Comparison of ENCODE assay signal across 11 mouse cellular contexts in the genomic region with DNA sequence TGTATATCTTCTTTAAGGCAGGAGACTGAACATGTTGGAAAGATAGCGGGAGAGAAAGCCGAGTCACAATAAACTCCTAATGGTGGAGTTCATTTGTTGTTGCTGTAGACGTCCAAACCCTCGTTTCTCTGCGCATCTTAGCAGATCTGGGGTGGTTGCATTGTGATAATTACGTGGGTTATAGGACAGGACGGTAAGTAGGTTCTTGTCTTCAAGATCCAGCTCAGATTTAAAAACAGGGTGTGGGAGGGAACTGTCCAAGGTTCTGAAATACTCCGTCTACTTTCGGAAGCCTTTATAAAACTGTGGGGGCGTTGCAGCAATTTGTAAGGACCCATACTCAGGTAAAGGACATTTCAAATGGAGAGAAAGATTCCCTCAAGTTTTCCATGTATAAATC. TPM values are rescaled to one million over a fixed set of nuclear protein-coding genes. Genes with fewer than 3 reads are reported as not detected.
DNase-seq lines count a peak whose midpoint lies in the region; ATAC-seq and TF ChIP-seq lines count a peak whose summit lies in the region.
"Had no signal": no experiment of that assay in that cellular context is flagged by ENCODE, and none has a peak within 500 bp of the region (broad histone marks: within the 10 kb centered on the region; RNA-seq: fewer than 3 reads in every experiment).

No protein-coding gene starts in this region.

- peaks cover 18% of the 10 kb centered on the region; the same call in 1 of the 2 replicates for H3K27me3 ChIP-seq in forebrain, embryonic 14.5 days (replicated peaks; ENCODE audit: control insufficient read depth, insufficient read depth, low read length)
- H3K27me3 ChIP-seq in forebrain, postnatal 0 days (ENCODE audit: insufficient read depth, low read length) = peaks cover 16% of the 10 kb centered on the region
- peaks cover 5% of the 10 kb centered on the region for H3K27me3 ChIP-seq in embryonic facial prominence, embryonic 11.5 days (ENCODE audit: control insufficient read depth, insufficient read depth, low read length)

- TF ChIP-seq CTCF in forebrain, postnatal 0 days (IDR thresholded peaks at IDR 0.05; ENCODE audit: low read depth) = no peak

- no peak overlapping the region for H3K27ac ChIP-seq in forebrain, embryonic 14.5 days (ENCODE audit: low read depth, low read length)
- H3K27ac ChIP-seq in forebrain, postnatal 0 days (ENCODE audit: low read depth, low read length) = no peak overlapping the region
- no peak overlapping the region for H3K27ac ChIP-seq in embryonic facial prominence, embryonic 11.5 days (replicated peaks; ENCODE audit: low read depth, low read length)
- H3K27ac ChIP-seq: hindbrain, embryonic 14.5 days; neural tube, embryonic 13.5 days had no signal

- DNase-seq in forebrain, embryonic 14.5 days (ENCODE audit: low spot score) = peak; percentile 32
- DNase-seq in forebrain, postnatal 0 days = no peak
- peak; percentile 7 for DNase-seq in ovary, postnatal 14 days (ENCODE audit: low spot score)
- DNase-seq in ovary, postnatal 10 days (ENCODE audit: low spot score) = no peak
- DNase-seq in embryonic facial prominence, embryonic 11.5 days (ENCODE audit: low spot score) = peak; percentile 85
- peak; percentile 15 for DNase-seq in yolk sac, embryonic 10.5 days (ENCODE audit: low spot score)
- DNase-seq in urinary bladder, postnatal 25 days (ENCODE audit: low spot score) = no peak
- DNase-seq in left cerebral cortex, adult 11 months (ENCODE audit: low spot score) = no peak
- DNase-seq: cerebellum, adult 8-10 months had no signal

- no peak overlapping the region for H3K9ac ChIP-seq in forebrain, embryonic 14.5 days (ENCODE audit: low read length)
- no peak overlapping the region for H3K9ac ChIP-seq in forebrain, postnatal 0 days
- H3K9ac ChIP-seq in embryonic facial prominence, embryonic 11.5 days (replicated peaks; ENCODE audit: low read length) = no peak overlapping the region
- H3K9ac ChIP-seq: hindbrain, embryonic 14.5 days; neural tube, embryonic 13.5 days had no signal

- ATAC-seq in forebrain, embryonic 14.5 days = no peak
- no peak for ATAC-seq in forebrain, postnatal 0 days
- ATAC-seq in embryonic facial prominence, embryonic 11.5 days (replicated peaks; ENCODE audit: insufficient number of reproducible peaks, low FRiP score, low TSS enrichment, low read depth) = no peak

- H3K9me3 ChIP-seq in forebrain, embryonic 14.5 days (replicated peaks; ENCODE audit: control insufficient read depth, low read length) = no peaks in the 10 kb centered on the region
- H3K9me3 ChIP-seq in forebrain, postnatal 0 days (ENCODE audit: low read length) = no peaks in the 10 kb centered on the region
- H3K9me3 ChIP-seq in embryonic facial prominence, embryonic 11.5 days (replicated peaks; ENCODE audit: control insufficient read depth, low read length) = no peaks in the 10 kb centered on the region
- H3K9me3 ChIP-seq: neural tube, embryonic 13.5 days had no signal

- H3K36me3 ChIP-seq in forebrain, embryonic 14.5 days (ENCODE audit: control insufficient read depth, insufficient read depth, low read length) = no peaks in the 10 kb centered on the region
- no peaks in the 10 kb centered on the region for H3K36me3 ChIP-seq in forebrain, postnatal 0 days (ENCODE audit: insufficient read depth)
- no peaks in the 10 kb centered on the region for H3K36me3 ChIP-seq in embryonic facial prominence, embryonic 11.5 days (replicated peaks; ENCODE audit: control insufficient read depth, insufficient read depth, low read depth, low read length)
- H3K36me3 ChIP-seq: neural tube, embryonic 13.5 days had no signal

- H3K4me2 ChIP-seq in forebrain, embryonic 14.5 days (ENCODE audit: low read length) = no peak overlapping the region
- H3K4me2 ChIP-seq in forebrain, postnatal 0 days (ENCODE audit: low read depth) = no peak overlapping the region
- H3K4me2 ChIP-seq in embryonic facial prominence, embryonic 11.5 days (ENCODE audit: low read depth, low read length) = no peak overlapping the region

- WGBS in forebrain, embryonic 14.5 days = 32% methylated on average over 10 of the region's 10 CpGs
- 28% methylated on average over 10 of the region's 10 CpGs for WGBS in forebrain, postnatal 0 days
- WGBS in embryonic facial prominence, embryonic 11.5 days = 28% methylated on average over 10 of the region's 10 CpGs

- H3K4me3 ChIP-seq in forebrain, embryonic 14.5 days (ENCODE audit: low read depth, low read length) = no peak overlapping the region
- no peak overlapping the region for H3K4me3 ChIP-seq in forebrain, postnatal 0 days (ENCODE audit: low read depth, low read length)
- H3K4me3 ChIP-seq in embryonic facial prominence, embryonic 11.5 days (ENCODE audit: low read depth, low read length) = no peak overlapping the region
- H3K4me3 ChIP-seq: neural tube, embryonic 13.5 days had no signal

- H3K4me1 ChIP-seq in forebrain, embryonic 14.5 days (ENCODE audit: control insufficient read depth, insufficient read depth, low read length) = no peaks in the 10 kb centered on the region
- H3K4me1 ChIP-seq in forebrain, postnatal 0 days (ENCODE audit: insufficient read depth) = 0 out of 2 replicates have a peak, but pooled peaks cover 3% of the 10 kb centered on the region
- no peaks in the 10 kb centered on the region for H3K4me1 ChIP-seq in embryonic facial prominence, embryonic 11.5 days (ENCODE audit: control insufficient read depth, insufficient read depth, low read length)

RNA-seq across cellular contexts. Expression of gene Pomc, which starts 0.6 kb away (rescaled TPM):
- 8.3 and 12.9 TPM in 2 replicates for polyA plus RNA-seq in forebrain, embryonic 14.5 days (2014; fragmentation: Nextera tagmentation; extraction: Ambion mirVana)
- total RNA-seq in forebrain, postnatal 0 days (2014; rRNA removed) = 3.9 and 6.7 TPM in 2 replicates
- polyA plus RNA-seq in forebrain, postnatal 0 days (2015; fragmentation: Nextera tagmentation; extraction: Ambion mirVana) = 3.7 and 4.8 TPM in 2 replicates
- 11.0 and 16.0 TPM in 2 replicates for polyA plus RNA-seq in embryonic facial prominence, embryonic 11.5 days (2014; fragmentation: Nextera tagmentation; extraction: Ambion mirVana)

Comparison
In these comparisons a context has a peak if more than half of its experiments do, and no peak if none do; other contexts are left out.
1. DNase-seq: peak in forebrain, embryonic 14.5 days (single experiment), ovary, postnatal 14 days (single experiment), embryonic facial prominence, embryonic 11.5 days (single experiment) and yolk sac, embryonic 10.5 days (single experiment); none in forebrain, postnatal 0 days (single experiment), ovary, postnatal 10 days (single experiment), urinary bladder, postnatal 25 days (single experiment) and left cerebral cortex, adult 11 months (single experiment).